Mouse (Mus musculus): Measurements from ENCODE around the gene Acvr1. TPM values are rescaled to one million over a fixed set of nuclear protein-coding genes. Genes with fewer than 3 reads are reported as not detected.

The Acvr1 gene
- polyA plus RNA-seq, 1 experiment from 2014 or later, result 3.0 TPM

- Histone ChIP-seq H3K27ac (peak overlapping the region; percentile 30; the same call in 1 of the 2 replicates), H3K9me3 (no peaks in the 10 kb centered on the region), H3K27me3 (ENCODE audit: poor library complexity, severe bottlenecking) (no peaks in the 10 kb centered on the region), H3K4me1 (peaks cover 46% of the 10 kb centered on the region), H3K36me3 (replicated peaks) (0 out of 2 replicates have a peak, but pooled peaks cover 4% of the 10 kb centered on the region), H3K4me3 (no peak overlapping the region)
- no peak for DNase-seq (ENCODE audit: extremely low spot score, low spot score)
- 57% methylated on average over 6 of the region's 6 CpGs for WGBS
Observed at GRCm38 (mm10) chr2:58549960-58550359, 17.0 kb downstream of the Acvr1 start.

GRCm38 (mm10) chr2:58548943-58549342 is 18.0 kb downstream of the Acvr1 start:
- H3K9me3 ChIP-seq, result no peaks in the 10 kb centered on the region
- no peaks in the 10 kb centered on the region for H3K27me3 ChIP-seq (ENCODE audit: poor library complexity, severe bottlenecking)
- H3K4me1 ChIP-seq, result peaks cover 42% of the 10 kb centered on the region
- no peak overlapping the region for H3K4me3 ChIP-seq
- no peak for DNase-seq (ENCODE audit: extremely low spot score, low spot score)
- H3K36me3 ChIP-seq (replicated peaks), result 0 out of 2 replicates have a peak, but pooled peaks cover 4% of the 10 kb centered on the region
- no peak overlapping the region for H3K27ac ChIP-seq
- WGBS, result 81% methylated on average over 7 of the region's 7 CpGs

- no peak for DNase-seq (ENCODE audit: extremely low spot score, low spot score)
- WGBS, result 94% methylated on average over 7 of the region's 7 CpGs
- H3K27ac ChIP-seq, result no peak overlapping the region
- no peak overlapping the region for H3K4me3 ChIP-seq
- peaks cover 20% of the 10 kb centered on the region for H3K4me1 ChIP-seq
- 0 out of 2 replicates have a peak, but pooled peaks cover 4% of the 10 kb centered on the region for H3K36me3 ChIP-seq (replicated peaks)
- no peaks in the 10 kb centered on the region for H3K27me3 ChIP-seq (ENCODE audit: poor library complexity, severe bottlenecking)
- H3K9me3 ChIP-seq, result no peaks in the 10 kb centered on the region
Observed at GRCm38 (mm10) chr2:58546264-58546663, 20.7 kb downstream of the Acvr1 start.

- no peak overlapping the region for H3K27ac ChIP-seq
- no peaks in the 10 kb centered on the region for H3K27me3 ChIP-seq (ENCODE audit: poor library complexity, severe bottlenecking)
- 0 out of 2 replicates have a peak, but pooled peaks cover 4% of the 10 kb centered on the region for H3K36me3 ChIP-seq (replicated peaks)
- H3K4me3 ChIP-seq, result no peak overlapping the region
- DNase-seq (ENCODE audit: extremely low spot score, low spot score), result no peak
- peaks cover 2% of the 10 kb centered on the region for H3K4me1 ChIP-seq
- WGBS, result 91% methylated on average over 6 of the region's 6 CpGs
- no peaks in the 10 kb centered on the region for H3K9me3 ChIP-seq
Observed at GRCm38 (mm10) chr2:58544368-58544767, 22.6 kb downstream of the Acvr1 start.

- Histone ChIP-seq H3K4me1 (peaks cover 13% of the 10 kb centered on the region), H3K27me3 (ENCODE audit: poor library complexity, severe bottlenecking) (no peaks in the 10 kb centered on the region), H3K4me3 (no peak overlapping the region), H3K36me3 (replicated peaks) (0 out of 2 replicates have a peak, but pooled peaks cover 4% of the 10 kb centered on the region), H3K9me3 (no peaks in the 10 kb centered on the region), H3K27ac (no peak overlapping the region)
- 79% methylated on average over 5 of the region's 5 CpGs for WGBS
- DNase-seq (ENCODE audit: extremely low spot score, low spot score), result no peak
Observed at GRCm38 (mm10) chr2:58543252-58543651, 23.7 kb downstream of the Acvr1 start.

GRCm38 (mm10) chr2:58538196-58538595 is 28.8 kb downstream of the Acvr1 start:
- 63% methylated on average over 6 of the region's 6 CpGs for WGBS
- Histone ChIP-seq H3K4me3 (no peak overlapping the region), H3K36me3 (replicated peaks) (peaks cover 13% of the 10 kb centered on the region), H3K27me3 (ENCODE audit: poor library complexity, severe bottlenecking) (no peaks in the 10 kb centered on the region), H3K4me1 (peaks cover 48% of the 10 kb centered on the region), H3K27ac (no peak overlapping the region), H3K9me3 (no peaks in the 10 kb centered on the region)
- DNase-seq (ENCODE audit: extremely low spot score, low spot score), result no peak

GRCm38 (mm10) chr2:58536796-58537195 is 30.2 kb downstream of the Acvr1 start:
- Histone ChIP-seq H3K9me3 (no peaks in the 10 kb centered on the region), H3K4me1 (peaks cover 62% of the 10 kb centered on the region), H3K27ac (no peak overlapping the region), H3K4me3 (no peak overlapping the region), H3K27me3 (ENCODE audit: poor library complexity, severe bottlenecking) (no peaks in the 10 kb centered on the region), H3K36me3 (replicated peaks) (peaks cover 13% of the 10 kb centered on the region)
- DNase-seq (ENCODE audit: extremely low spot score, low spot score), result no peak
- WGBS, result 88% methylated on average over 3 of the region's 3 CpGs

- no peak for DNase-seq (ENCODE audit: extremely low spot score, low spot score)
- Histone ChIP-seq H3K36me3 (replicated peaks) (peaks cover 13% of the 10 kb centered on the region), H3K27ac (no peak overlapping the region), H3K4me1 (peaks cover 78% of the 10 kb centered on the region), H3K4me3 (no peak overlapping the region), H3K27me3 (ENCODE audit: poor library complexity, severe bottlenecking) (no peaks in the 10 kb centered on the region), H3K9me3 (no peaks in the 10 kb centered on the region)
- WGBS, result 87% methylated on average over 8 of the region's 8 CpGs
Observed at GRCm38 (mm10) chr2:58535233-58535632, 31.7 kb downstream of the Acvr1 start.

- 63% methylated on average over 4 of the region's 4 CpGs for WGBS
- peaks cover 13% of the 10 kb centered on the region for H3K36me3 ChIP-seq (replicated peaks)
- H3K4me1 ChIP-seq, result peaks cover 85% of the 10 kb centered on the region
- H3K9me3 ChIP-seq, result no peaks in the 10 kb centered on the region
- no peak for DNase-seq (ENCODE audit: extremely low spot score, low spot score)
- peak overlapping the region; percentile 72; the same call in 1 of the 2 replicates for H3K27ac ChIP-seq
- no peak overlapping the region for H3K4me3 ChIP-seq
- no peaks in the 10 kb centered on the region for H3K27me3 ChIP-seq (ENCODE audit: poor library complexity, severe bottlenecking)
Observed at GRCm38 (mm10) chr2:58534379-58534778, 32.6 kb downstream of the Acvr1 start.

- WGBS, result 19% methylated on average over 7 of the region's 7 CpGs
- H3K9me3 ChIP-seq, result no peaks in the 10 kb centered on the region
- peak overlapping the region; percentile 72 for H3K27ac ChIP-seq
- peaks cover 13% of the 10 kb centered on the region for H3K36me3 ChIP-seq (replicated peaks)
- peak; percentile 45 for DNase-seq (ENCODE audit: extremely low spot score, low spot score)
- peaks cover 83% of the 10 kb centered on the region for H3K4me1 ChIP-seq
- H3K27me3 ChIP-seq (ENCODE audit: poor library complexity, severe bottlenecking), result no peaks in the 10 kb centered on the region
- no peak overlapping the region for H3K4me3 ChIP-seq
Observed at GRCm38 (mm10) chr2:58533521-58534001, 33.4 kb downstream of the Acvr1 start.

- Histone ChIP-seq H3K27me3 (ENCODE audit: poor library complexity, severe bottlenecking) (no peaks in the 10 kb centered on the region), H3K9me3 (no peaks in the 10 kb centered on the region), H3K27ac (peak overlapping the region; percentile 65), H3K4me3 (peak overlapping the region; percentile 29), H3K36me3 (replicated peaks) (peaks cover 9% of the 10 kb centered on the region), H3K4me1 (peaks cover 81% of the 10 kb centered on the region)
- 24% methylated on average over 10 of the region's 10 CpGs for WGBS
- DNase-seq (ENCODE audit: extremely low spot score, low spot score), result peak; percentile 68
Observed at GRCm38 (mm10) chr2:58532260-58532850, 34.6 kb downstream of the Acvr1 start.

GRCm38 (mm10) chr2:58530521-58530920 is 36.4 kb downstream of the Acvr1 start:
- WGBS, result 77% methylated on average over 4 of the region's 4 CpGs
- H3K36me3 ChIP-seq (replicated peaks), result no peaks in the 10 kb centered on the region; the same call in 1 of the 2 replicates
- H3K27me3 ChIP-seq (ENCODE audit: poor library complexity, severe bottlenecking), result no peaks in the 10 kb centered on the region
- H3K4me3 ChIP-seq, result no peak overlapping the region
- no peak overlapping the region for H3K27ac ChIP-seq
- peaks cover 81% of the 10 kb centered on the region for H3K4me1 ChIP-seq
- no peaks in the 10 kb centered on the region for H3K9me3 ChIP-seq
- DNase-seq (ENCODE audit: extremely low spot score, low spot score), result no peak

GRCm38 (mm10) chr2:58529860-58530440 is 37.0 kb downstream of the Acvr1 start:
- DNase-seq (ENCODE audit: extremely low spot score, low spot score), result no peak
- Histone ChIP-seq H3K27ac (peak overlapping the region; percentile 65), H3K9me3 (no peaks in the 10 kb centered on the region), H3K4me1 (peaks cover 76% of the 10 kb centered on the region), H3K4me3 (no peak overlapping the region), H3K27me3 (ENCODE audit: poor library complexity, severe bottlenecking) (no peaks in the 10 kb centered on the region), H3K36me3 (replicated peaks) (no peaks in the 10 kb centered on the region; the same call in 1 of the 2 replicates)
- WGBS, result 28% methylated on average over 7 of the region's 7 CpGs

Measured in forebrain, embryonic 10.5 days (tissue).